ENCODE assay signal across 14 mouse cellular contexts in the genomic region with DNA sequence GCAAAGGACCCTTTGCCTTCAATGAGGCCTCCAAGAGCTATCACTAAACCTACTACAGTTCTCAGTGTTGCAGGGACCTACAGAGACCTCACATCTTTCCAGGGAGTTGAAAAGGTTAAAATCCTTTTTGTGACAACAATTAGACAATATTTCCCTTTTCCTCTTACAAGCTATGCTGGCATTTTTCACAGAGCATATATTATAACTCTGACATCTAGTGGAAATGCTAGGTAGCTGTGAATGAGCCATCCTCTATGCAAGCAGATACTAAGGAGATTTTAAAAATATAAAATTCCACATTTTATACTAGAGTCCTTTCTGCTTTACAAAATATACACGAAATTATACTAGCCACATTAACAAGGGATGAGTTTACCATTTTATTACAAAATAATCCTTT. TPM values are rescaled to one million over a fixed set of nuclear protein-coding genes. Genes with fewer than 3 reads are reported as not detected.
A peak's percentile ranks its signal among the peaks of the same experiment; 100 is the strongest.
DNase-seq lines count a peak whose midpoint lies in the region; TF ChIP-seq lines count a peak whose summit lies in the region.
"Had no signal": no experiment of that assay in that cellular context is flagged by ENCODE, and none has a peak within 500 bp of the region (broad histone marks: within the 10 kb centered on the region; RNA-seq: fewer than 3 reads in every experiment).

No protein-coding gene starts in this region.

- no peaks in the 10 kb centered on the region for H3K9me3 ChIP-seq in ES-Bruce4 (replicated peaks; ENCODE audit: control insufficient read depth, insufficient read depth, low read length, poor library complexity, severe bottlenecking)
- H3K9me3 ChIP-seq: lung, embryonic 15.5 days had no signal

- no peaks in the 10 kb centered on the region for H3K4me1 ChIP-seq in liver, adult 2 months (ENCODE audit: control insufficient read depth, insufficient read depth, low read length)
- peaks cover 9% of the 10 kb centered on the region for H3K4me1 ChIP-seq in ES-Bruce4 (ENCODE audit: control insufficient read depth, insufficient read depth, low read length)
- H3K4me1 ChIP-seq: lung, embryonic 15.5 days had no signal

- no peak for TF ChIP-seq POLR2A in liver, adult 2 months (IDR thresholded peaks at IDR 0.05; ENCODE audit: extremely low read depth, insufficient read depth, low read length)
- no peak for TF ChIP-seq POLR2A in ES-Bruce4 (IDR thresholded peaks at IDR 0.05; ENCODE audit: insufficient read depth, low read length)
- no peak for TF ChIP-seq POLR2A in brain, embryonic 14.5 days (IDR thresholded peaks at IDR 0.05; ENCODE audit: borderline replicate concordance, extremely low read depth, insufficient read depth, insufficient read length, poor library complexity, severe bottlenecking)

- H3K36me3 ChIP-seq in liver, adult 2 months (ENCODE audit: control insufficient read depth, insufficient read depth, low read length), result no peaks in the 10 kb centered on the region
- H3K36me3 ChIP-seq in ES-Bruce4 (ENCODE audit: control insufficient read depth, insufficient read depth, low read length, poor library complexity, severe bottlenecking), result peaks cover 15% of the 10 kb centered on the region

- DNase-seq in gastrocnemius, adult 2 months, result no peak
- no peak for DNase-seq in gastrocnemius, postnatal 10 days
- no peak for DNase-seq in liver, adult 2 months (ENCODE audit: extremely low read depth, low read depth, low spot score)
- DNase-seq in liver, result no peak
- DNase-seq in brain, embryonic 14.5 days (ENCODE audit: low read depth), result peak; percentile 65
- no peak for DNase-seq in right cerebral cortex, adult 18-20 months
- no peak for DNase-seq in cerebellum, adult 11-12 months
- DNase-seq: adrenal gland, adult 8-10 months; cerebellum, postnatal 36 days; heart, postnatal 10 days; kidney, postnatal 10 days had no signal

- 0 out of 2 replicates have a peak, but pooled peaks cover 4% of the 10 kb centered on the region for H3K79me2 ChIP-seq in liver, adult 2 months (ENCODE audit: control insufficient read depth, insufficient read depth, low read length)

- 49% methylated on average over 1 of the region's 1 CpGs for WGBS in liver, adult 2 months

- no peak overlapping the region for H3K4me3 ChIP-seq in gastrocnemius, adult 2 months
- no peak overlapping the region for H3K4me3 ChIP-seq in liver, adult 2 months (ENCODE audit: insufficient read depth, low read depth, low read length)
- H3K4me3 ChIP-seq in ES-Bruce4 (ENCODE audit: low read depth, low read length), result no peak overlapping the region
- H3K4me3 ChIP-seq: lung, embryonic 15.5 days; megakaryocyte, embryonic 14.5 days had no signal

- intact Hi-C loops in gastrocnemius, adult 2 months (cut with DNase I), result no loop called here

- no peak overlapping the region for H3K9ac ChIP-seq in liver, adult 2 months (ENCODE audit: low read depth, low read length)
- no peak overlapping the region for H3K9ac ChIP-seq in ES-Bruce4 (ENCODE audit: low read depth, poor library complexity, severe bottlenecking)
- H3K9ac ChIP-seq: lung, embryonic 15.5 days had no signal

- no peak for TF ChIP-seq EP300 in ES-Bruce4 (IDR thresholded peaks at IDR 0.05; ENCODE audit: insufficient read depth, low read depth, low read length)

- no peaks in the 10 kb centered on the region for H3K27me3 ChIP-seq in liver, adult 2 months (ENCODE audit: control insufficient read depth, insufficient read depth, low read length)
- no peaks in the 10 kb centered on the region for H3K27me3 ChIP-seq in ES-Bruce4 (ENCODE audit: control insufficient read depth, insufficient read depth, low read length, poor library complexity, severe bottlenecking)
- H3K27me3 ChIP-seq: lung, embryonic 15.5 days had no signal

- no peak overlapping the region for H3K27ac ChIP-seq in gastrocnemius, adult 2 months
- H3K27ac ChIP-seq in liver, adult 2 months (replicated peaks; ENCODE audit: insufficient read depth, low read depth, low read length), result no peak overlapping the region
- H3K27ac ChIP-seq in ES-Bruce4 (ENCODE audit: insufficient read depth, low read length), result peak overlapping the region; percentile 39; the same call in 1 of the 2 replicates
- H3K27ac ChIP-seq: lung, embryonic 15.5 days had no signal

- TF ChIP-seq CTCF in gastrocnemius, adult 2 months (IDR thresholded peaks at IDR 0.05), result peak; percentile 47
- TF ChIP-seq CTCF in liver, adult 2 months (IDR thresholded peaks at IDR 0.05; ENCODE audit: low read depth, low read length), result 0 out of 2 replicates have a peak, but pooled peaks have one; percentile 25
- TF ChIP-seq CTCF in ES-Bruce4 (IDR thresholded peaks at IDR 0.05; ENCODE audit: low read depth, low read length), result no peak
- TF ChIP-seq CTCF in brain, embryonic 14.5 days (IDR thresholded peaks at IDR 0.05; ENCODE audit: borderline replicate concordance, extremely low read depth, insufficient read depth, insufficient read length), result no peak

RNA-seq across cellular contexts. Expression of gene Cfdp1, which starts 41.3 kb away (rescaled TPM):
- total RNA-seq in gastrocnemius, adult 2 months (2021), result 10 to 100 TPM; 17.1 to 21.3 TPM
- 10 to 100 TPM; 33.3 to 43.3 TPM for total RNA-seq in gastrocnemius, postnatal 10 days (2021)
- total RNA-seq in liver, adult 2 months (2014; rRNA removed), result 27.6 and 40.7 TPM in 2 replicates
- 3.8 and 4.6 TPM in 2 replicates for polyA plus RNA-seq in liver, adult 2 months (2012; rRNA removed)
- polyA plus RNA-seq in ES-Bruce4 (2011; ENCODE audit: insufficient read depth, insufficient read length, low read depth, missing spikeins), result 261 and 265 TPM in 2 replicates
- 65.0 and 97.6 TPM in 2 replicates for polyA plus RNA-seq in brain, embryonic 14.5 days (2012; rRNA removed)

Comparison
In these comparisons a context has a peak if more than half of its experiments do, and no peak if none do; other contexts are left out.
1. CTCF ChIP-seq: peak in gastrocnemius, adult 2 months (single experiment) and liver, adult 2 months (single experiment); none in ES-Bruce4 (single experiment) and brain, embryonic 14.5 days (single experiment).